Mouse (Mus musculus) embryonic fibroblast, embryonic 13.5 days (primary cell): ENCODE measurements at regions not wholly inside any gene's neighbourhood (a gene's known extent, or its start where the extent isn't known, plus 50 kb on each side); places are given as distances from the start of the nearest gene placed in this dataset.

Experiments
- H3K27ac ChIP-seq: 2 replicates; pipeline ENCODE4 v1.5.1; 2012; ENCODE audit warnings: low read length, control low read depth, inconsistent platforms; ENCODE audit not compliant: insufficient read depth
- H3K4me1 ChIP-seq: 2 replicates; pipeline ENCODE4 v1.6.1; 2011; ENCODE audit warnings: low read length; ENCODE audit not compliant: control insufficient read depth, insufficient read depth
- H3K4me3 ChIP-seq: 2 replicates; pipeline ENCODE4 v1.5.1; 2011; ENCODE audit warnings: mild to moderate bottlenecking, control low read depth, low read length; ENCODE audit not compliant: insufficient read depth
- CTCF ChIP-seq: IDR thresholded peaks from 2 replicates; pipeline ENCODE4 v1.5.1; 2011; ENCODE audit warnings: mild to moderate bottlenecking, control low read depth, low read length, moderate library complexity, borderline replicate concordance; ENCODE audit not compliant: insufficient read depth
- POLR2A ChIP-seq: IDR thresholded peaks from 2 replicates; pipeline ENCODE4 v1.6.1; 2011; ENCODE audit warnings: low read depth, mild to moderate bottlenecking, control low read depth, low read length, moderate library complexity

DNA sequence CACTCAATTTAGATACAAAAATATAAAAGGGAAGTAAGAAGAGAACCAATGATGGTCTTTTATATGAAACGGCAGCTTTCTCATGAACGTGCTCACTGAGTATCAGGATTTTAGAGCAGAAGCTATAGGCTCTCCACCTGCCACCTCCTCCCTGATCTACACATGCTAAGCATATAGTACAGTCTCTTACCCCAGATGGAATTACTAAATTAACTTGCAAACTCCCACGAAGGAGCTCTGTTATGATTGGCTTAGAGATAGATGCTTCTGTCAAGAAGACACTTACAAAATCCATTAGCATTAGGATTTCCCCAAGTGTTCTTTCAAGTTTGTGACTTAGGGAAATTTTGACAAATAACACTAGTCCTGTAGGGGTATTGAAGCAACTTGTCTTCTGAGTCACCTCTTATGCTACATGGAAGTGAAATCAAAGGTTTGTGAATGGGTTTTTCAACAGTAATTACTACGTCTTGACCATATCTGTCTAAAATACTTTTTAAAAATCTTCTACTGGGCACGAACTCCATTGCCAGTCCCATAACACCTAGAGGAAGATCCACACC lies 60.6 kb downstream of the Crygs start:
- no peak overlapping the region for H3K27ac ChIP-seq
- no peaks in the 10 kb centered on the region for H3K4me1 ChIP-seq
- no peak for TF ChIP-seq POLR2A
- no peak for TF ChIP-seq CTCF
- H3K4me3 ChIP-seq = no peak overlapping the region

DNA sequence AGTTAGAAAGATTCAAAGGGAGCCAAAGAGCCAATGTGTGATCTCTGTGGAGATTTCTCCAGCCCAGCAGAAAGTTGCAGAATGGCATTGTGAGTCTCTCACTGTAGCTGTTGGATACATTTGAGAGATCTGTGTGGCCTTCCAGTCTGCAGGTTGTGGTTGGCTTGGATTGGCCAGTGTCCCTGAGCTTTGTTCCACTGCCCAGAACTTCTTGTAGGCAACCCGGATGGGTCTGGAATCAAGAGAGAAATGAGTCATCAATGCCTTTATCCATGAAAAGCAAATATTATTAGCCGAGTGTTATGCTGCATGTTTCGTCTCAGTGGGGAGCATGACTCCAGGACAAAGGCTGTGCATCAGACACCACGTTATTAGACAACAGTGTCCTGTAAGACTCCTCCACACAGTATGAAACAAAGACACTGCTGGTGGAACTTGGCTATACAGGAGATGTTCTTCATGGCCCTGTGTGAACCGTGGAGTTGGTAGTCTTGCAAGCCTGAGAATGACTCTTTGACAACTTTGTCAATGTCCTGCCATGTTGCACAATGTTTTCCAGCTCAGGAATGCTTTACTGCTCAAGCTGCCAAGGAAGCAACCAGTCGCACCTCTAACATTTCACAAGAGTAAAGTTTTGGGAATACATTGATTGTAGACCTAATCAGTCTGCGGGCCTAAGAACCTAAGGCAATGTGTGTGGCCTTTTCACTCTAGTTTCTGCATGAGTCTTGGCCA lies 67.1 kb downstream of the Crygs start:
- H3K27ac ChIP-seq = no peak overlapping the region
- H3K4me3 ChIP-seq = no peak overlapping the region
- H3K4me1 ChIP-seq = no peaks in the 10 kb centered on the region
- TF ChIP-seq CTCF (no peak), POLR2A (no peak)

DNA sequence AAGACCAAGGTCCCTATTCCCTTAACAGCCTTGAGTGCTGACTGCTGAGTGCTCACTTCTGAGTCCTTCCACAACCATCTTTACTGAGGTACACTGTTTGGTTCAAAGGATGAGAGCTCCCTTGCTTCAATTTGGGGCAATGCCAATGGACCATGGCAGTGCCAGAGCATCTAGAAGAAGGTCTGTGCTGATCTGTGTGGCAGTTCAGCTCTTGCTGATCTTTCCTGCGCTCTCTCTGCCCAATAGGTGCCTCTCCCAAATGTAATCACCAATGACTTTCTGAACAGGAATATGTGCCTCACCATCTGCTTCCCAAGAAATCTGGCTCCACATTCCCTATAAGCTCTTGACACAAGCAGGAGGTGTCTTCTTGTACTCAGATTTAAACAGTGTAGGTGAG lies 67.9 kb downstream of the Crygs start:
- Histone ChIP-seq H3K4me3 (no peak overlapping the region), H3K27ac (no peak overlapping the region), H3K4me1 (no peaks in the 10 kb centered on the region)
- no peak for TF ChIP-seq POLR2A

DNA sequence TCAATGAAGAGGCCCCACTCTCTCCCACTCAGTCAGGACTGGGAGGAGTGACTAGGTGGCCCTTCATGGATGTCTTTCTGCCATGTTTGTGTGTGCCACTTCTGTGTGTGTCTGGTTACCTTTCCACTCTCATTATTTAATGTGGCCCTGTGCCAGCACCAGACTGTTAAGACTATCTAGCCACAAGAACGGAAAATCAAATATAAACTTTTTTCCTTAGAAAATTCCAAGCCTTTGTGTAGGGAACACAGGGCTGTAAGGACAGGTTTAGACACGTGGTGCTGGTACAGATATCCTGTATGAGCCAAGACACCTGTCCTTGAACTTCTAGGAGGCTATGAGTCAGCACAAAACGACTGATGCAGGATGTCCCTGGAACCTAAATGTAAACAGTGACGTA lies 69.9 kb downstream of the Crygs start:
- TF ChIP-seq POLR2A (no peak), CTCF (no peak)
- Histone ChIP-seq H3K4me3 (no peak overlapping the region), H3K4me1 (no peaks in the 10 kb centered on the region), H3K27ac (no peak overlapping the region)

DNA sequence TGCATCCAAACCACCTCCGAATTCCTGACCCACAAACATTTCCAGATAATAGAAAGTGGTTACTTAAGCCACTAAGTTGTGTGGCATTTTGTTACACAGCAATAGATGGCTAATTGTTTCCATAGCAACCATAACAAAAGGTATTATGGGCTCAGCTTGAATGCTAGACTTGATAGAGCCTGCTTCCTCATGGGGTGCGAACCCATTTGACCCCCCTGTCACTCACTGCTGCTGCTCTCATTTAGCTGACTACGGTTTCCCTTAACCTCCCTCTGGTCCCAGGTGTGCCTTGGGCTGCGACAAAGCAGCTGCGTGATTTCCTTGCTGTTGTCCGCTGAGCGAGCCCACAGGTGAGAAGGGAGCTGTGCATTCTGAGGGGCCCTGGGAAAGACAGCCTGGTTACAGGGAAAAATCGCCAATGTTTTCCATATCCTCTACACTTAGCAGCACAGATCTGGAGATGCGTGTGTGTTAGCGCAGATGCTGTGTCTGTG lies 76.8 kb downstream of the Crygs start:
- TF ChIP-seq CTCF = no peak
- TF ChIP-seq POLR2A = no peak
- H3K4me1 ChIP-seq = peaks cover 6% of the 10 kb centered on the region; the same call in 1 of the 2 replicates
- H3K4me3 ChIP-seq = no peak overlapping the region
- peak overlapping the region; percentile 26; the same call in 1 of the 2 replicates for H3K27ac ChIP-seq

DNA sequence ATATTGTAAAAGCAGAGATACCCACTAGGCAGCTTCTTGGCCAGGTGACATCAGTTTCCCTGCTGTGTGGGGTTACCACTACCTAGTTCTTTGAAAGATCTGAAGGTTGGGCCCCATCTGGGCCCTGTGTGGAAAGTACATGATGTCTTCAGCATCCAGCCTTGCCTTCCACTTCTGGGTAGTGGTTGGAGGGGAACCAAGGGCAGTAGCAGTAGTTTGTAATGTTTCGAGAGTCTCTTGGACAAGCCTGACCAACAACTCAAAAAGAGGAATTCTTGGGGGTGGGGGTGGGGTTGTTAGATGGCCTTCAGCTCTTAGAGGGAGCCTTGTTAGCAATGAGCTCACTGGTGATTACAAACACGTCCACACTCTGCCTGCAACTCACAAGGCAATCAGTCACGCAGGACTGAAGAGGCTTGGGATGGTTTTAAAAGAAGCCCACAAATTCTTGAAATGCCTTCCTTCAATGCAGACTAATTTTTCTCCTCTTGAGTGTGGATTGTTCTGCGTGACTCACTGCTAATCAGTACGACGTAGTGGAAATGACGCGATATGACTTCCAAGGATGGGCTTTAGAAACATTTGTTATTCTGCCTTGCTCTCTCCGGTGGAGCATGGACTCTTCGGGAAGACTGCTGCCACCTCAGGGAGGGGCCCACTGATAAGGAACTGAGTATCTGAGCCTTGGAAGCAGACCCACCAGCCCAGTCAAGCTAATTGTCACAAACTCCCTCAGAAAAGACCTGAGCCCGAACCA lies 76.9 kb upstream of the Dgkg start:
- Histone ChIP-seq H3K27ac (peak overlapping the region; percentile 80), H3K4me1 (peaks cover 6% of the 10 kb centered on the region; the same call in 1 of the 2 replicates), H3K4me3 (no peak overlapping the region)
- no peak for TF ChIP-seq POLR2A

DNA sequence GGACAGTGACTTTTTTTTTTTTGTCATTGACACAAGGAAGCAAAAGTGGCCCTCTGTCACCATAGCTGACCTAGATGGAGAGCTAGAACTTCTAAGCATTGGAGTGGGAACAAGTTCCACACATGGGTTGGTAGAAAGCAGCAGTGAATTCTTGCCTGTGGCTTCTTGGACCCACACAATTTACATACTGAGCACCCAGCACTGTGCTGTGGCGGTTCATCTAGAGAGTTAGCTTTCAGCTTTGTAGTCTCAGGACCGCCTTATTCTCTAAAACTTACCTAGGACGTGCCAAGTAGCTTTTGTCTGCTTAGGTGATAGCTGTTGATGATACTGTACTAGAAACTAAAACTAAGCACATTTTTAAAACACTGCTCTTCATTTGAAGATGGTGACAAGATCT lies 72.1 kb upstream of the Dgkg start:
- no peak overlapping the region for H3K27ac ChIP-seq
- TF ChIP-seq CTCF = no peak
- TF ChIP-seq POLR2A = no peak

DNA sequence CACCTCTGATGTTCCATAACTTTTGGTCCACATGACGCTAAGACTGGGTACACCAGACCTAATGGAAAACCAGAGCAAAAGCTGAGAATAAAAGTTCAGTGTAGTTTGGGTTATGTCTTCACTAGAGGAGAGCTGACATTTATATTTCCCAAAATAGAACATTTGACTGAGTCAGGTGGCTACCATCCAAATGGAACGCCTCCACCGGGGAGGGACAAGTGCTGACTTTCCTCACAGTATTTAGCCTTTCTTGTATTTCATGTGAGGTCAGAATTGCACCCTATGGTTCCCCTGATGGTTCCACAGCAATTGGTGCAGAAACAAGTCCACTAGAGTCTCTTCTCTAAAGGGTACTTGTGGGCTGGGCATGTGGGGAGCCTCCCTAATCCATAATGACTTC lies 68.2 kb upstream of the Dgkg start:
- H3K27ac ChIP-seq = 0 out of 2 replicates have a peak overlapping the region, but pooled peaks have one; percentile 25
- H3K4me1 ChIP-seq = peaks cover 7% of the 10 kb centered on the region
- no peak overlapping the region for H3K4me3 ChIP-seq
- TF ChIP-seq CTCF = no peak
- no peak for TF ChIP-seq POLR2A

More for the DNA sequence above, 72.1 kb upstream of the Dgkg start:
- peaks cover 13% of the 10 kb centered on the region for H3K4me1 ChIP-seq
- H3K4me3 ChIP-seq = no peak overlapping the region

DNA sequence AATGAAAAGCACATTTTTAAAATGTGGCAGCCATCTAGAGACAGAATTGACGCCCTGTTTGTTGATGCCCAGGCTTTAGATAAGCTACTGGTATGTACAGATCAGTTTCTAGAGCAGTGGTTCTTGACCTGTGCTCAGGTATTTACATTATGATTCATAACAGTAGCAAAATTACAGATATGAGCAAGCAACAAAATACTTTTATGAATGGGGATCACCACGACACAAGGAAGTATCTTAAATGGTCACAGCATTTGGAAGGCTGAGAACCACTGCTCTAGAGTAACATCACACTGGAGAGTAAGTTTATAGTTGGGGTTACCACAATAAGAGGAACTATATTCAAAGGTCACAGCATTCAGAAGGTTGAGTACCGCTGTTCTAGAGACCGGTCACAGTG lies 66.3 kb upstream of the Dgkg start:
- Histone ChIP-seq H3K27ac (no peak overlapping the region), H3K4me1 (peaks cover 7% of the 10 kb centered on the region), H3K4me3 (no peak overlapping the region)
- no peak for TF ChIP-seq CTCF
- TF ChIP-seq POLR2A = no peak

DNA sequence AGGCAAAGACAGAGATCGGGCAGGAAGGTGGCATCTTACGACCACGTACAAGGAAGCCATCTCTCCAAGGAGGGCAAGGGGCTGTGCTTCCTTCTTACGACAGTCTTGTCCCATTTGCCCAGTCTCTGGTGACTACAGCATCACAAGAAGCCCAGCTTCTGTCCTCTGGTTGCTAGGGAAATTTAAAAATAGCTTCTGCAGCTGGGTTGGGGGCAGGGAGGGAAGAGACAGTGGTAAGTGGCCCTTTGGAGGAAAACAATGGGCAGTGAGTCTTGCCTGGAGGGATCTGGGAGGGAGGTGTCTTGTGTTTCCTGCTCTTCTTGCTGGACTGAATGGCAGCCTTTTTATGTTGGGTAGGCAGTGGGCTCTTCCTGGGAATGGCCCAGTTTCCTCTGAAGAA lies 62.8 kb upstream of the Dgkg start:
- no peak for TF ChIP-seq POLR2A
- no peak for TF ChIP-seq CTCF
- Histone ChIP-seq H3K4me3 (no peak overlapping the region), H3K27ac (no peak overlapping the region), H3K4me1 (peaks cover 4% of the 10 kb centered on the region; the same call in 1 of the 2 replicates)
